Mouse (Mus musculus) CD8-positive naive resting alpha-beta T cell, adult 57 days (primary cell): ENCODE results near the gene Idnk. TPM values are rescaled to one million over a fixed set of nuclear protein-coding genes. Genes with fewer than 3 reads are reported as not detected.

Source experiments
- total RNA-seq: library from RNA; stranded (reverse); gene quantifications from one replicate; pipeline ENCODE4 v1.2.4, GENCODE M21; 2023

Gene Idnk
- 106 TPM for total RNA-seq

GRCm38 (mm10) chr13:58157447-58158098, at the start of gene Idnk:
TSS of gene Idnk (plus strand) at chr13:58157649.

DNA sequence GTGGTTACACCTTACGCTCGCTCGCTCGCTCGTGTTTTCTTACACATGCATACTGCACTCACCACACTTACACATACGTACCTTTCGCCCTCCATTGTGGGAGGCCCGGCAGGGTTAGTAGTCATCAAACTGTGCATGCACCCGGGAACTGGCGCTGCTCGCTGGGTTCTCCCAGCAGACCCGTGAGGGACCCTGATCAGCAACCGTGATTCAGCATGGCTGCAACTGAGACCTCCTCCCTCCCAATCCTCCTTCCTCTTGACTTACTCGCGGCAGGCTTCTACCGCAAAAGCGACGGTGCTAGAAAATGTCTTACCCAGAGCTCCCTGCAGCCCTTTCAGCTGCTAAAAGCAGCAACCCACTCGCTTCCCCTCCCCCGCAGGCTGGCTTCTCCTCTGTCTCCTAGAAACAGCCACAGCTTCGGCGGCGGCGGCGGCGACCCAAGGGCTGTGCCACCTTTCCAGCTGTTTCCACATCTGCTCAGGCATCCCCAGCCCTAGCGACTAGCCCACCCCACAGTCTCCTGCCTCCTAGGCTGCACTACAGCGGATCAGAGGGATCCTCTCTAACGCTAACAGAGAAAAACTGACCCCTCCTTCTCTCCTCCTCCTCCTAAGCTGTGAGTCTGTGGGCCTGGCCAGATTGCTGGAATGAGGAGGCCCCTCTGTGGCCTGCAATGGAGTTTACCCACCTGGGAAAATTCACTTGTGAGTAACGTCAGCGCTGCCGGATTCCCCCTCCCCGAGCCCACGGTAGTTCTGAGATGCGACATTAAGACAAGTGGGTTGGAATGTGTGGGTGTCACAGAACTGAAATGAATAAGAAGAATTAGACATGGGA, 44.2 kb upstream of the Idnk start, which contains the start of gene Klhl3:
TSS of gene Klhl3 (minus strand) at position 532 of the 840 bp plus-strand sequence.

GRCm38 (mm10) chr13:58128396-58128767, 29.1 kb upstream of the Idnk start, which contains the start of gene Hnrnpa0:
TSS of gene Hnrnpa0 (minus strand) at chr13:58128556.

Other genes starting within 250 kb of the Idnk start
- not detected for gene Spock1, start 249.3 kb upstream of the Idnk start, total RNA-seq
- gene Klhl3, start 44.1 kb upstream of the Idnk start, total RNA-seq: 5.2 TPM
- 149 TPM for gene Hnrnpa0, start 29.1 kb upstream of the Idnk start, total RNA-seq
- 82.3 TPM for gene Ubqln1, start 58.0 kb downstream of the Idnk start, total RNA-seq
- 2.4 TPM for gene Gkap1, start 118.0 kb downstream of the Idnk start, total RNA-seq
- 0.43 TPM for gene Kif27, start 201.5 kb downstream of the Idnk start, total RNA-seq
- 17.0 TPM for gene 2210016F16Rik, start 227.6 kb downstream of the Idnk start, total RNA-seq
- gene Rmi1, start 244.6 kb downstream of the Idnk start, total RNA-seq: 25.7 TPM
- gene Hnrnpk, start 245.7 kb downstream of the Idnk start, total RNA-seq: 959 TPM